Mouse (Mus musculus): Measurements from ENCODE around the gene Eif2ak4.

Gene Eif2ak4

GRCm38 (mm10) chr2:118463480-118463879, 75.1 kb downstream of the Eif2ak4 start:
- no peak for DNase-seq (ENCODE audit: low read depth, low spot score)

GRCm38 (mm10) chr2:118464450-118464849, 76.0 kb downstream of the Eif2ak4 start:
- DNase-seq (ENCODE audit: low read depth, low spot score): no peak

- DNase-seq (ENCODE audit: low read depth, low spot score): no peak
Observed at GRCm38 (mm10) chr2:118465894-118466293, 77.5 kb downstream of the Eif2ak4 start.

GRCm38 (mm10) chr2:118466601-118467000, 78.2 kb downstream of the Eif2ak4 start:
- DNase-seq (ENCODE audit: low read depth, low spot score): no peak

- no peak for DNase-seq (ENCODE audit: low read depth, low spot score)
Observed at GRCm38 (mm10) chr2:118468354-118468753, 79.9 kb downstream of the Eif2ak4 start.

GRCm38 (mm10) chr2:118478833-118479549, 90.6 kb downstream of the Eif2ak4 start:
- DNase-seq (ENCODE audit: low read depth, low spot score): no peak

- peak; percentile 96 for DNase-seq (ENCODE audit: low read depth, low spot score)
Observed at GRCm38 (mm10) chr2:118479550-118479909, 91.1 kb downstream of the Eif2ak4 start, which contains the start of gene Srp14. Srp14 (minus strand) TSS chr2:118479711.

GRCm38 (mm10) chr2:118480886-118481285, 92.5 kb downstream of the Eif2ak4 start:
- DNase-seq (ENCODE audit: low read depth, low spot score): no peak

GRCm38 (mm10) chr2:118483032-118483431, 94.6 kb downstream of the Eif2ak4 start:
- no peak for DNase-seq (ENCODE audit: low read depth, low spot score)

- no peak for DNase-seq (ENCODE audit: low read depth, low spot score)
Observed at GRCm38 (mm10) chr2:118484386-118484898, 96.0 kb downstream of the Eif2ak4 start.

GRCm38 (mm10) chr2:118485415-118485814, 97.0 kb downstream of the Eif2ak4 start:
- DNase-seq (ENCODE audit: low read depth, low spot score): no peak

GRCm38 (mm10) chr2:118486933-118487332, 98.5 kb downstream of the Eif2ak4 start:
- DNase-seq (ENCODE audit: low read depth, low spot score): peak; percentile 42

GRCm38 (mm10) chr2:118487806-118488205, 99.4 kb downstream of the Eif2ak4 start:
- DNase-seq (ENCODE audit: low read depth, low spot score): no peak

- DNase-seq (ENCODE audit: low read depth, low spot score): peak; percentile 68
Observed at GRCm38 (mm10) chr2:118490241-118491091, 102.0 kb downstream of the Eif2ak4 start.

GRCm38 (mm10) chr2:118491281-118491731, 102.9 kb downstream of the Eif2ak4 start:
- DNase-seq (ENCODE audit: low read depth, low spot score): peak; percentile 44

- DNase-seq (ENCODE audit: low read depth, low spot score): no peak
Observed at GRCm38 (mm10) chr2:118491741-118492395, 103.5 kb downstream of the Eif2ak4 start.

- DNase-seq (ENCODE audit: low read depth, low spot score): no peak
Observed at GRCm38 (mm10) chr2:118495024-118495423, 106.6 kb downstream of the Eif2ak4 start.

GRCm38 (mm10) chr2:118497890-118498289, 109.5 kb downstream of the Eif2ak4 start:
- DNase-seq (ENCODE audit: low read depth, low spot score): no peak

GRCm38 (mm10) chr2:118498476-118498875, 110.1 kb downstream of the Eif2ak4 start:
- DNase-seq (ENCODE audit: low read depth, low spot score): no peak

GRCm38 (mm10) chr2:118499135-118499961, 110.9 kb downstream of the Eif2ak4 start:
- DNase-seq (ENCODE audit: low read depth, low spot score): peak; percentile 60

- no peak for DNase-seq (ENCODE audit: low read depth, low spot score)
Observed at GRCm38 (mm10) chr2:118500191-118500590, 111.8 kb downstream of the Eif2ak4 start.
